Mouse (Mus musculus) urinary bladder, postnatal 36 days (tissue): ENCODE measurements around the gene Nxpe3.
"Not testable (repeated sequence)": the region's sequence is repeated elsewhere in the genome, so short reads cannot be mapped to it uniquely, and the experiment has no call there.

Experiments
- DNase-seq, 2 experiments: peaks; one replicate each; pipeline ENCODE4 v3.0.0; 2022; ENCODE audit warnings: low spot score in 2 of 2, mixed read lengths in 1 of 2

The Nxpe3 gene

DNA sequence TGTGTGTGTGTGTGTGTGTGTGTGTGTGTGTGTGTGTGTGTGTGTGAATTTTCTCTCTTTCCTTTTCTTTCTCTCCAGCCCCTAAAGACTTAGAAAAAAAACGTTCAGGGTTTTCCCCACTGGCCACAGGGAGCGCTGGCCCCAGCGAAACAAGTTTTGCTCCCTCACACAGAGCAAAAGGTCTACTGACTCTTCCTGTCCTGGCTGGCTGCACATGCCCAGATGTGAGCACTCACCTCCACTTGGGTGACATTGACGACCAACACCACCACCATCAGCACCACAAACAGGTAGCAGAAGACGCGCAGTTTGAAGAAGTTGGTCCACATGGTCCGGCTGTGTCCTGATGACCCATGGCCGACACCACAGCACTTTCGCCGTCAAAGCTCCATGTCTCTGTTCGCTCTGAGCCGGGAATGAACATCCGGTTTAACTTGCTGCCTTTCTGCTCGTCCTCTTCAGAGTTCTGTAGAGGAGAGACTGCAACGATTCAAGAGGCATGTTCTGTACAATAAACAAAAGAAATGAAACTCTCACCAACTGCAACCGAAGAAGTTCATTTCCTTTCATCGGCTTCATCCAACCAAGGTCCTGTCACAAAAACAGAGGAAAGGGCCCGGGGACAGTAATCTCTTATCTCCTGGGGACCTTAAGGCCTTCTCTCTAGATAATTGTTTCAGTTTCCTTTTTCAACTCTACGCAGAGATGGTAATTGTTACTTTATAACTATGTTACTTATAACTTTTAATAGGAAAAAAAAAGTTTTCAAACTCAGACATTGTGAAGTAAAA lies 4.5 kb downstream of the Nxpe3 start:
- no peak for DNase-seq

DNA sequence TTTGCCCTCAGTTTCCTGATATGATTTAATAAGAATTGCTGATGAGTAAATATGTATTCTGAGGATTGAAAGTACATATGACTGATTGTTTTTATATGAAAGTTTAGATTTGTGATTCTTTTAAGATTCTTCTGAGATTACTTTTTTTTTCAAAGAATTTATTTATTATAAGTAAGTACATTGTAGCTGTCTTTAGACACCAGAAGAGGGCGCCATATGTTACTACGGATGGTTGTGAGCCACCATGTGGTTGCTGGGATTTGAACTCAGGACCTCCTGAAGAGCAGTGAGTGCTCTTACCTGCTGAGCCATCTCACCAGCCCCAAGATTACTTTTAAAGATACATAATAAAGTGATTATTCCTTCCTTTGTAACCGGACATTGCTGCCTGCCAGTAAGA lies 5.6 kb downstream of the Nxpe3 start:
- no peak for DNase-seq

DNA sequence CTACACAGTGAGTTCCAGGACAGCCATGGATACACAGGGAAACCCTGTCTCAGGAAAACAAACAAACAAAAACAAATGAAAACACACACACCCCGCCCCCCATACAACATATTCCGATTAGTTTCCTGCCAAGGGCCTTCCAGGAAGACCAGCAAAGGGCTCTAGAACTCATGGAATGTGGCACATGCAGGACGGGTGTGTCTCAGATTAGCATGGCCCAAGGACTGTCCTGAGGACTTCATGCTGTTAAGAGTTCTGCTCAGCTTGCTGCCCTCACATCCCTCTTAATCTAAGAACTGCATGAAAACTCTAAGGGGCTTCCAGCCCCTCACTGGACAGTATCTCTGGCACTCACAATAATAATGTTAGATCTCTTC lies 6.5 kb downstream of the Nxpe3 start:
- no peak for DNase-seq

DNA sequence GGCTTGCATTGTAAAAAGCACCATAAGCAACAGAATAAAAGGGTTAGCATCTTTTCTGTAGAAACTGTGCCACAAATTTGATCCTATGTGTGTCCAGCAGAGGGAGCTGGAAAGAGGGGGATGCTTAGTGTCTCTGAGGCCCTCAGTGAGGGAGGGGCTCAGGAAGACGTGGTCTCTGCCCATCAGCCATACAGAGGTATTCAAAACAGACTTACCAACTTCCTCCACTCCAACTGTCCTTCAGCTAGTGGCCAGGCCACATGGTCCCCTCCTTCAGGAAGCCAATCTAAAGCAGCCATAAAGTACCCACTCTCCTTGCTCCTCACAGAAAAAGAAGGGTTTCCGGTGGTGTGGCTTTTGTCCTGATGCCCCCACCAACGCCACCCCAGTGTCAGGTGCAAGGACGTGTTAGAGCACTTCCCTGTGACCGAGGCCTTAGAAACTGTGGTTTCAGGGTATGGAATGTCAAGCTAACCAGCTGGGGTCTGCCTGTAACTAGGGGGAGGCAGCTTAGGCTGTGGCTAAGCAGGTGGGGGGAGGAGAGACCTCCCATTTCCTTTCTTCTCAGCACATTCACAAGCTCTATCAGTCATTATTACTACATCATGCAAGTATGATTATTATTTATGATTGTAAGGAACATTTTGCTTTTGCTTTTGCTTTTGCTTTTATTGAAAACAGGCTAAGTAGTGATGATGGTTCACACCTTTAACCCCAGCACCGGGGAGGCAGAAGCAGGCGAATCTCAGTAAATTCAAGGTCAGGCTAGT lies 7.1 kb downstream of the Nxpe3 start:
- DNase-seq: no peak

DNA sequence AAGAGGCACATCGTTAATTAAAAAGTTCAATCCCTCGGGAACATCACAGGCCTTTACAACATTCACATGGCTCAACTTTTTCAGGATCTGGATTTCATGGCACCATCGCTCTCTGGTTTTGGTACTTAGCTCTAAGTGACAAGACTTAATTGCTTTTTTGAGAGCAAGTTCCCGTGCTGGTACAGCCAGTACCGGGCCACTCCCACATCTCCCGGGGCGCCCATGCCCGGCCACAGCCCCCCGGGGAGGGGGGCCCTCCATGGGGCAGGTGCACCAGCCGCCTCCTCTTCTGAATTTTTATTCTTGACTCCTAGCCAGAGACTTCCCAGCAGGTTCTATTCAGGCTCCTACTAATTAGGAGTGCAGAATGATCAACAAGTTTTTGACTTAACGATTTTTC lies 10.8 kb downstream of the Nxpe3 start:
- no peak for DNase-seq

GRCm38 (mm10) chr16:55876025-55876424 lies 19.1 kb downstream of the Nxpe3 start:
- DNase-seq: no peak

GRCm38 (mm10) chr16:55863832-55864231 lies 31.3 kb downstream of the Nxpe3 start:
- DNase-seq: no peak

DNA sequence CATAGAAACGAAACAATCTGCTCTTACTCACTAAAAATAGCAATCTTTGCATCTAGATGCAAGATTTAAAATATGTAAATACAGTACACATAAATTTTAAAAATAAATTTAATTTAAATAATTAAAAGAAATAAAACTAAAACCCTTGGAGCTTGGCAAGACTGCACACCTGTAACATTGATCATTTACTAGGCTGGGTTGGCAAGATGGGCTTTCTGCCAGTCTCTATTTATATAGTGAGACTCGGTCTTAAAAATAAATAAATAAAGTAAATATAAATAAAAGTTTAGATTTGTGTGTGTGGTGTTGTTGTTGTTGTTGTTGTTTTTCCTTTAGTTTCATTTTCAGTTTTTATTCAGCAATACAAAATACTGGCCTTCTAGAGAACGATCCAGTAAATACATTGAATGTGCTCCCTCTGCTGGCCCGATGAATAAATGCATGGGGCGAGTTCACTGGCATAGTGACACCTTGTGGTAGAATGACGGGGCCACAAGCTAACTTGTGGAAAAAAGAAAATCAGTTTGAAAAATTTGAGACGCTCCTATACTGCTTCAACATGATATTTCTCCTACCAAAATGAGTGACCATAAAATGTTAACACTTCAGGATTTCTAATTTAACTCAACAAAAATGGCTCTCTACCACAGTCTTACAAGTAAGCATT lies 31.8 kb downstream of the Nxpe3 start:
- DNase-seq: peak; percentile 31 to 67

- DNase-seq: no peak
Observed at GRCm38 (mm10) chr16:55861104-55861503, 34.0 kb downstream of the Nxpe3 start.

- not testable (repeated sequence) for DNase-seq
Observed at GRCm38 (mm10) chr16:55859421-55859820, 35.7 kb downstream of the Nxpe3 start.

DNA sequence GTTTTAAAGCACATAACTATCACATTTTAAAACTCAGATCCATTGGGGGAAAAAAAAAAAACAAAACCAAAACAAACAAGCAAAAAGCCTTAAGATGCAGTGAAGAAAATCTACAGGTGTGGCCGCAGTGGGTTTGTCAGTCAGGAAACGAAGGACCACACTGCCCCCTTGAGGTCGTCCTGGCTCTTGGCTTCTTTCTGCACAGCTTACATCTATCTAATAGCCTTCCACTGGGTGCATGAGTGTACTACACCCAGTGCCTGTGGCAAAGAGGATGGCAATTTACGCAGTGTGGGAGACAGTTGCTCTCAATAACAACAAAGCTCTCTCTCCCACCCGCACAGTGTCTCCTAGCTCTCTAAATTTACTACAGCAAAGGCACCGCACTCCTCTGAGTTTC lies 36.6 kb downstream of the Nxpe3 start:
- DNase-seq: peak; percentile 53 to 55

DNA sequence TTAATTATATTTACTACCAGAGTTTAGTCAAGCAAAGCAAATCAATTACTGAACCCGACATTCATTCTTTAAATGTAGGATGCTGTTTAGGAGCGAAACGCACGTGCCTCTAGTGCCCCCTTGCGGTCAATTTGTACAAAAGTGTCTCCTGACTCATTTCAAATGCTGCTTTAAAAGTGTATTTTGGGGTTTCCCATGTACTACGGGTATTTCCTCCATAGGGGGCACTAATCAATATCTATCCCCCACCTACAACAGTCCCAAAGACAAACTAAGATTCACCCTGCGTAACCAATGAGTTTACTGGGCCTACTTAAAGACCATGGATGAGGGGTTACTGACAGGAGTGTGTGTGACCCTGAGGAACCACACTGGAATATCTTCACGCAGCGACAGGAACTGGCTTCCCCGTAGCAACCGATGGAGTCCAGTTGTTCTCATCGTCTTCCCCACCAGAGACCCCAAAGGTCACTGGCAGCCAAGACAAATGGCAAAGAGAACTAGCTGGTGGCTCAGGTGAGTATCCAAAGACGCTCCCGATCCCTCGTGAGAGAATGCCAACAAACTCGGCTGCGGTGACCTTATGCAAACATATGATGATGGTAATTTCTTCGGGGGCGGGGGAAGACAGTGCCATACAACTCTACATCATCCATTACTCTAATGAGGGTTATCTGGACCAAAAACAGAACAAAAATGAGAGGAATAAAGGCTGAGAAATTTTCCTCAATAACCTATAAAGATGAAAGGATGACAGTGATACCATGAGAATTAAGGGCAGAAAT lies 42.0 kb downstream of the Nxpe3 start:
- DNase-seq: peak; percentile 59 to 73

GRCm38 (mm10) chr16:55852515-55852914 lies 42.6 kb downstream of the Nxpe3 start:
- DNase-seq: no peak

GRCm38 (mm10) chr16:55850485-55850884 lies 44.6 kb downstream of the Nxpe3 start:
- DNase-seq: no peak

DNA sequence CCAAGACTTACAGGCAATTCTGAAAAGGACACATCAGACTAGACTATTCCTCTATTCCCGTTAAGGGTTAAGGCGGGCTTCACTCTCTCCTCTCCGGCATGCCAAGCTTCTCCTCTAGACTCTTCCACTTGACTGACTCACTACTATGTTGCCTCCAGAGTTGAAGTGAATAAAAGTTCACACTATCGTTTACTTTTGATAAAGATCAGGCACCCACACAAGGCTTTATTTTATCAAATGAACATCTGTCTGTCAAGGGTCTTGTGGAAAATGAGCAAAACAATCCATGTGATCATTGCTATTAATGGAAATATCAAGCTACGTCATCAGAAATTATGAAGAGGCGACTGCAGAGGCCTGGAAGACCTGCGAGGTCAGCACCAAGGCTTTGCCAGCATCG lies 47.4 kb downstream of the Nxpe3 start:
- DNase-seq: no peak

- DNase-seq: no peak
Observed at GRCm38 (mm10) chr16:55844847-55845246, 50.2 kb downstream of the Nxpe3 start.

DNA sequence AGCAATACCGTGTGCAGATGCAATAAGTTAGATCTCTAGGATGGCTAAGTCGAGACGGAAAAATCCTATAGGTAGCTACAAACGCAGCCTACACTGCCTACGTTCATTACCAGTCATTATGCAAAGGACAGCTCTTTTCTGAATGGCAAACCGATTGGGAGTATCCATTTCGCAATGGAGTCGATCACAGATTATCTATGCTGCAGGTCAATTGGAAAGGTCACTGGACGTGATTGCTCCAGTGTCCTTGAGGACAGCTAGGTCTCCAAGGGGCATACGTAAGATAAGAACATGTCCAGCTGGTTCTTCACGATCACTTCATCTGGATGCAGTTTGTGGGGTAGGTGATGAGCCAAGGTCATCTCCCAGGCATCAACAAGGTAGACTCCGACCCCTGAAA lies 51.2 kb downstream of the Nxpe3 start:
- no peak for DNase-seq

GRCm38 (mm10) chr16:55843134-55843533 lies 52.0 kb downstream of the Nxpe3 start:
- DNase-seq: no peak

- DNase-seq: no peak
Observed at GRCm38 (mm10) chr16:55841506-55841905, 53.6 kb downstream of the Nxpe3 start.

DNA sequence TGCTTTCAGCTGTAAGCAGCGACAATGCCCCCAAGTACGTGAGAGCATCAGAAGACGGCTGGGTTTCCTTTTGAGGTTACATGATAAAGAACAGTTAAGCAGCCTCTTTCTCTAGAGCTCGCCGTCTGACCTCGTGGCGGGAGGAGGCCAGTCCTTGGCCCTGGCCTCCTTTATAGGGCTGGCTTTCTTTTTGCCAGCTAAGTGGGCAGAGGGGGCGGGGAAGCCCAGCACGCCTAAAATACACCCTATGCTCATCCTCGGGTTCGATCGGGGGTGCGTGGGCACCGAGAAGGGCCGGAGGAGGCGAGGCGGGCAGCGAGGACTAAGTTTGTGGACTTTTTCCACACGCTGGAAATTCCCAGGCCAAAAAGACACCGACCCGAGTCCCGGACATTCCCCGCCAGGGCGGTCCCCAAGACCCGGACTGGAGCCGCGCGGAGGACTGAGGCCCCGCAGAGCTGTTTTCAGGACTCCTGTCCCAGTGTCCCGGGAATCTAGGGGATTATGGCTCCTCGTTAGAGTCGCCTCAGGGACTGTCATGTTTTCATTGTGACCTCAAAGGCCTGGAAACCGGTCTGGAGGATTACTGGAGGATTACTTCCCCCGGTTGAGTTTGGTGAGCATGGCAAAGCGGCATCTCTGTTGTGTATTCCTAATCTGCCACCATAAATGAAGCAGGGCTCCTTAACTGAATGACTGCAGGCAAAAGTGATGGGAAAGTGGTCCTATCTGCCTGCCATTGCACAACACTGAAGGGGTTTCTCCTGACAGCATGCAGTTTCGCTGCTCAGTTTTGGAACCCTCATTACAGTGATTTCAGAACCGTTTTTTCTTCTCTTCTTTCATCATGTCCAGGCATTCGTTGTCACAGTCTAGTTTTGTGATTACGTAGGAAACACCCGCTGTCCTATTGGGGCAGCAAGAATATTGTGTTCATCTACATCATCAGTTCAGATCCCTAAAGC lies 56.3 kb downstream of the Nxpe3 start, which contains the start of gene Nfkbiz:
Nfkbiz (minus strand) TSS at position 390 of the 965 bp plus-strand sequence.
- peak; percentile 83 for DNase-seq

DNA sequence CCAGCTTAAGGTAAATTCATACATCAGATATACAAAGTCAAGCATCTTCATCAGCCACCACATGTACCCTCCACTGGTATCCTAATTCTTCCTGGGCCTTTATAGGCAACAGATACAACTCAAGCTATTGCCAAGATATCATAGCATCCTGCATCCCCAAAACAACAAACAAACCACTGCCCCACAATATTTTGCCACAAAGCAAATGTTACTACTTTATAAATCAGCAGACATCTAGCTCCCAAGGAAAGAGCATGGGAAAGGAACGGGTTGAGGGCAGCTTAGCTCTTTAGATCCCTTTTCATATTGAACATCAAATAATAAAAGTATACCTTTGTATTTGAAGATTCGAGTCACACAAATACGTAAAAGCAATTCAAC lies 57.0 kb downstream of the Nxpe3 start:
- no peak for DNase-seq
